Comparison of ENCODE assay signal across 30 mouse cellular contexts in the genomic region with DNA sequence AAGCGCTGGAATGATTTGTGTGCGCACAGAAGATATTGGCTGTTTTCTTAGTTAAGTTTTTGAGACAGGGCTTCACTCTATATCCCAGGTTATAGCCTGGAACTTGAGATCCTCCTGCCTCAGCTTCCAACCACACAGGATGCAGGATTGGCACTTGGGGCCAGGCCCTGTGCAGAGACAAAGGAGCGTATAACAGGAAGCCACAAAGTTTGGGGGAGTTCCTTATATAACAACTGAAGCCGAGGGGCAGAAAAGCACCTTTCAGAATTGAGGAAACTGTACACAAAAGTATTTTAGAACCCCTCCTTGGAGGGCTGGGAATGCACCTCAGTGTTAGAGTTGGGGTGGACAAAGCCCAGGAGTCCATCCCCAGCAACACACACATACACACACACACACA. TPM values are rescaled to one million over a fixed set of nuclear protein-coding genes. Genes with fewer than 3 reads are reported as not detected.
DNase-seq lines count a peak whose midpoint lies in the region; ATAC-seq and TF ChIP-seq lines count a peak whose summit lies in the region.
"Had no signal": no experiment of that assay in that cellular context is flagged by ENCODE, and none has a peak within 500 bp of the region (broad histone marks: within the 10 kb centered on the region; RNA-seq: fewer than 3 reads in every experiment).

No protein-coding gene starts in this region.

- no peak overlapping the region for H3K9ac ChIP-seq in heart, embryonic 12.5 days
- peak overlapping the region; percentile 67 for H3K9ac ChIP-seq in liver, embryonic 14.5 days (replicated peaks)
- H3K9ac ChIP-seq: hindbrain, embryonic 13.5 days; kidney, embryonic 15.5 days; limb, embryonic 12.5 days; midbrain, embryonic 13.5 days had no signal

- no peaks in the 10 kb centered on the region for H3K27me3 ChIP-seq in heart, embryonic 12.5 days (replicated peaks)
- no peaks in the 10 kb centered on the region for H3K27me3 ChIP-seq in liver, embryonic 14.5 days (ENCODE audit: control insufficient read depth, insufficient read depth, low read length)
- H3K27me3 ChIP-seq in embryonic facial prominence, embryonic 10.5 days (replicated peaks; ENCODE audit: low read depth, poor library complexity, severe bottlenecking) = no peaks in the 10 kb centered on the region
- H3K27me3 ChIP-seq: CH12.LX; hindbrain, embryonic 13.5 days; kidney, embryonic 15.5 days; limb, embryonic 12.5 days; megakaryocyte, embryonic 14.5 days; midbrain, embryonic 13.5 days had no signal

- peaks cover 57% of the 10 kb centered on the region for H3K4me1 ChIP-seq in heart, embryonic 12.5 days (replicated peaks)
- peaks cover 80% of the 10 kb centered on the region in 2 experiments for H3K4me1 ChIP-seq in liver, embryonic 14.5 days (replicated peaks; ENCODE audit: control insufficient read depth in 2 of 2, insufficient read depth in 2 of 2, low read length in 1 of 2)
- H3K4me1 ChIP-seq in embryonic facial prominence, embryonic 10.5 days = peaks cover 25% of the 10 kb centered on the region
- H3K4me1 ChIP-seq: hindbrain, embryonic 13.5 days; limb, embryonic 12.5 days had no signal

- peak overlapping the region; percentile 32 for H3K27ac ChIP-seq in heart, embryonic 12.5 days (ENCODE audit: poor library complexity, severe bottlenecking)
- H3K27ac ChIP-seq in liver, embryonic 14.5 days = peak overlapping the region; percentile 100
- H3K27ac ChIP-seq in embryonic facial prominence, embryonic 10.5 days (replicated peaks) = no peak overlapping the region
- H3K27ac ChIP-seq: hindbrain, embryonic 13.5 days; kidney, embryonic 15.5 days; layer of hippocampus, adult 2 months; left cerebral cortex, adult 2 months; limb, embryonic 12.5 days; midbrain, embryonic 13.5 days had no signal

- no peak overlapping the region for H3K4me2 ChIP-seq in heart, embryonic 12.5 days
- peak overlapping the region; percentile 58 for H3K4me2 ChIP-seq in liver, embryonic 14.5 days (ENCODE audit: low read depth)
- H3K4me2 ChIP-seq: hindbrain, embryonic 13.5 days; kidney, embryonic 15.5 days; limb, embryonic 12.5 days; midbrain, embryonic 13.5 days had no signal

- no peak for TF ChIP-seq EP300 in liver, embryonic 14.5 days (IDR thresholded peaks at IDR 0.05; ENCODE audit: low read depth)

- H3K36me3 ChIP-seq in heart, embryonic 12.5 days = peaks cover 21% of the 10 kb centered on the region
- H3K36me3 ChIP-seq in liver, embryonic 14.5 days (replicated peaks; ENCODE audit: control insufficient read depth, insufficient read depth, low read depth) = peaks cover 23% of the 10 kb centered on the region
- H3K36me3 ChIP-seq in embryonic facial prominence, embryonic 10.5 days (replicated peaks) = peaks cover 27% of the 10 kb centered on the region

- DNase-seq in heart, adult 8-10 months (ENCODE audit: low spot score) = no peak
- peak; percentile 38 for DNase-seq in A20 (ENCODE audit: low read depth, low spot score)
- no peak for DNase-seq in liver, embryonic 14.5 days (ENCODE audit: low read depth in 3 of 3, low spot score in 3 of 3)
- no peak for DNase-seq in embryonic facial prominence, embryonic 10.5 days (ENCODE audit: low spot score)
- DNase-seq in adrenal gland, adult 8-10 months = no peak
- DNase-seq in adrenal gland, postnatal 14 days = no peak
- DNase-seq: adrenal gland, postnatal 36 days; B cell, adult 2 months; cerebellum, adult 18-20 months; cerebellum, postnatal 10 days; gastrocnemius, postnatal 36 days; heart, adult 18-20 months; heart, postnatal 4 days; kidney, adult 18-20 months; kidney, postnatal 25 days; lung, adult 18-20 months; lung, postnatal 4 days; right cerebral cortex, postnatal 25 days had no signal

- H3K4me3 ChIP-seq in heart, embryonic 12.5 days = no peak overlapping the region
- H3K4me3 ChIP-seq in liver, embryonic 14.5 days (ENCODE audit: insufficient read depth in 1 of 2, low read depth in 2 of 2, low read length in 2 of 2) = no peak overlapping the region
- H3K4me3 ChIP-seq in embryonic facial prominence, embryonic 10.5 days = no peak overlapping the region
- H3K4me3 ChIP-seq: hindbrain, embryonic 13.5 days; kidney, embryonic 15.5 days; layer of hippocampus, adult 2 months; left cerebral cortex, adult 2 months; limb, embryonic 12.5 days; midbrain, embryonic 13.5 days had no signal

- no peaks in the 10 kb centered on the region for H3K9me3 ChIP-seq in heart, embryonic 12.5 days (replicated peaks)
- no peaks in the 10 kb centered on the region for H3K9me3 ChIP-seq in liver, embryonic 14.5 days (ENCODE audit: control insufficient read depth, low read length)
- no peaks in the 10 kb centered on the region for H3K9me3 ChIP-seq in embryonic facial prominence, embryonic 10.5 days
- H3K9me3 ChIP-seq: hindbrain, embryonic 13.5 days; kidney, embryonic 15.5 days; limb, embryonic 12.5 days; megakaryocyte, embryonic 14.5 days; midbrain, embryonic 13.5 days had no signal

- no peak for TF ChIP-seq CTCF in liver, embryonic 14.5 days (IDR thresholded peaks at IDR 0.05; ENCODE audit: low read depth)

- WGBS in heart, embryonic 12.5 days = 92% methylated on average over 4 of the region's 4 CpGs
- WGBS in liver, embryonic 14.5 days (ENCODE audit: insufficient replicate concordance) = 56% methylated on average over 4 of the region's 4 CpGs
- WGBS in embryonic facial prominence, embryonic 10.5 days = 89% methylated on average over 4 of the region's 4 CpGs

- no peak for ATAC-seq in heart, embryonic 12.5 days (ENCODE audit: insufficient number of reproducible peaks, low FRiP score)
- ATAC-seq in activated CD4-positive, CD25-positive, alpha-beta regulatory T cell, adult 4 months = peak; percentile 54
- ATAC-seq in liver, embryonic 14.5 days (ENCODE audit: insufficient read depth) = no peak
- ATAC-seq: forebrain, embryonic 14.5 days; lung, postnatal 0 days; midbrain, embryonic 13.5 days had no signal

RNA-seq across cellular contexts. Expression of gene Rbm38, which starts 18.7 kb away (rescaled TPM):
- 146 and 147 TPM in 2 replicates for polyA plus RNA-seq in heart, embryonic 12.5 days (2016; fragmentation: Nextera tagmentation; extraction: Ambion mirVana)
- 100 to 1,000 TPM; 143 to 197 (median 166) TPM for total RNA-seq in heart, adult 8-10 months (2022)
- polyA plus RNA-seq in activated CD4-positive, CD25-positive, alpha-beta regulatory T cell, adult 4 months (2017; shearing (Covaris generic)) = 100 to 1,000 TPM; 154 to 186 TPM
- polyA plus RNA-seq in liver, embryonic 14.5 days (2012; rRNA removed) = 274 and 315 TPM in 2 replicates
- polyA plus RNA-seq in liver, embryonic 14.5 days (2014; fragmentation: Nextera tagmentation; extraction: Ambion mirVana) = 270 and 320 TPM in 2 replicates
- 85.7 and 95.6 TPM in 2 replicates for polyA plus RNA-seq in embryonic facial prominence, embryonic 10.5 days (2016; fragmentation: Nextera tagmentation; extraction: Ambion mirVana)
- 10 to 100 TPM; 16.0 to 26.0 (median 21.5) TPM for total RNA-seq in adrenal gland, adult 8-10 months (2022)
- total RNA-seq in adrenal gland, postnatal 14 days (2021) = 31.6 and 36.2 TPM in 2 replicates

RNA-seq across cellular contexts. Expression of gene Rae1, which starts 39.1 kb away (rescaled TPM):
- 102 and 103 TPM in 2 replicates for polyA plus RNA-seq in heart, embryonic 12.5 days (2016; fragmentation: Nextera tagmentation; extraction: Ambion mirVana)
- total RNA-seq in heart, adult 8-10 months (2022) = 10 to 100 TPM; 20.2 to 24.8 (median 23.0) TPM
- polyA plus RNA-seq in activated CD4-positive, CD25-positive, alpha-beta regulatory T cell, adult 4 months (2017; shearing (Covaris generic)) = 10 to 100 TPM; 54.5 to 63.6 TPM
- 39.4 and 45.9 TPM in 2 replicates for polyA plus RNA-seq in liver, embryonic 14.5 days (2012; rRNA removed)
- 65.3 and 71.1 TPM in 2 replicates for polyA plus RNA-seq in liver, embryonic 14.5 days (2014; fragmentation: Nextera tagmentation; extraction: Ambion mirVana)
- polyA plus RNA-seq in embryonic facial prominence, embryonic 10.5 days (2016; fragmentation: Nextera tagmentation; extraction: Ambion mirVana) = 176 and 179 TPM in 2 replicates
- total RNA-seq in adrenal gland, adult 8-10 months (2022) = 10 to 100 TPM; 67.3 to 77.6 (median 73.4) TPM
- 55.3 and 65.0 TPM in 2 replicates for total RNA-seq in adrenal gland, postnatal 14 days (2021)
